ENCODE assay signal across 12 mouse cellular contexts in the genomic region with DNA sequence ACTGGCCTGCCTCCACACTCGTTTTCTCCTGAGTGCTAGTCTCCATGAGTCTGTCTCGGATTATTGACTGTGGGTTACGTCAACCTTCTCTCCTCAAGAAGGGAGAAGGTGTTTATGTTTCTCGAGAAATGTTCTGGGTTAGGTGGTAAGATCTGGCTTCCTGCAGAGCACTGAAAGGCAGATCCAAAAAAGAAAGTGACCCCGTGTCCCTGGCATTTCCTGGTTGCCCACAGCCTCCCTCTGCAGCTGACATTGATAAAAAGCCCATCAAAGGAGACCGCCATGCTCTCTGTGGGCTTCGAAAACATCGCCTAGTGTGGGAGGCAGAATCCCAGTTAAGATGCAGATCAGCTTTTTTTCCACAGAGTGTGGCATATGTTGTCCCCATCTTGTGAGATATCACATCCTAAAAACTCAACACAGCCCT. TPM values are rescaled to one million over a fixed set of nuclear protein-coding genes. Genes with fewer than 3 reads are reported as not detected.
DNase-seq lines count a peak whose midpoint lies in the region; ATAC-seq lines count a peak whose summit lies in the region.
"Had no signal": no experiment of that assay in that cellular context is flagged by ENCODE, and none has a peak within 500 bp of the region (broad histone marks: within the 10 kb centered on the region; RNA-seq: fewer than 3 reads in every experiment).

No protein-coding gene starts in this region.

- ATAC-seq in frontal cortex, adult (ENCODE audit: low TSS enrichment), result peak; percentile 87
- no peak for ATAC-seq in megakaryocyte, adult 5-6 weeks (ENCODE audit: poor library complexity, severe bottlenecking)
- ATAC-seq: forebrain, embryonic 15.5 days; intestine, postnatal 0 days had no signal

- DNase-seq in frontal cortex, postnatal 14 days (ENCODE audit: low spot score in 2 of 2), result no peak
- DNase-seq in layer of hippocampus, postnatal 14 days (ENCODE audit: low spot score in 2 of 2), result peak; percentile 16 to 60
- peak; percentile 48 for DNase-seq in right cerebral cortex, postnatal 25 days
- no peak for DNase-seq in urinary bladder, postnatal 36 days (ENCODE audit: low spot score in 2 of 2)
- DNase-seq in thymus, postnatal 14 days, result no peak
- DNase-seq: lung, postnatal 36 days had no signal

- H3K4me3 ChIP-seq in megakaryocyte, embryonic 14.5 days (replicated peaks), result peak overlapping the region; percentile 16
- H3K4me3 ChIP-seq: forebrain, embryonic 15.5 days; neural tube, embryonic 15.5 days had no signal

- H3K9me3 ChIP-seq in megakaryocyte, embryonic 14.5 days, result no peaks in the 10 kb centered on the region
- H3K9me3 ChIP-seq: forebrain, embryonic 15.5 days; neural tube, embryonic 15.5 days had no signal

- peaks cover 9% of the 10 kb centered on the region for H3K4me1 ChIP-seq in megakaryocyte, embryonic 14.5 days

- no peaks in the 10 kb centered on the region for H3K36me3 ChIP-seq in megakaryocyte, embryonic 14.5 days (replicated peaks; ENCODE audit: low read length)
- H3K36me3 ChIP-seq: forebrain, embryonic 15.5 days; neural tube, embryonic 15.5 days had no signal

- H3K27me3 ChIP-seq in megakaryocyte, embryonic 14.5 days (replicated peaks), result peaks cover 12% of the 10 kb centered on the region
- H3K27me3 ChIP-seq: forebrain, embryonic 15.5 days; neural tube, embryonic 15.5 days had no signal

RNA-seq across cellular contexts. Expression of a gene that starts 48.0 kb away (rescaled TPM):
- polyA plus RNA-seq in megakaryocyte, embryonic 14.5 days (2012; ENCODE audit: insufficient read depth, low replicate concordance), result not detected in 2 replicates
- total RNA-seq in megakaryocyte, adult 5-6 weeks (2015), result not detected in 2 replicates
- not detected in 2 replicates for total RNA-seq in megakaryocyte, adult 5-6 weeks (2017)
- 1 to 10 TPM in 1 of 2 experiments, under 1 TPM in 1; 0.90 to 1.0 TPM for total RNA-seq in layer of hippocampus, postnatal 14 days (2021)

Comparison
In these comparisons a context has a peak if more than half of its experiments do, and no peak if none do; other contexts are left out.
1. DNase-seq: peak in layer of hippocampus, postnatal 14 days (2 of 2) and right cerebral cortex, postnatal 25 days (single experiment); none in frontal cortex, postnatal 14 days (0 of 2), urinary bladder, postnatal 36 days (0 of 2) and thymus, postnatal 14 days (single experiment).